9 mouse cellular contexts compared by ENCODE assay signal in the genomic region with DNA sequence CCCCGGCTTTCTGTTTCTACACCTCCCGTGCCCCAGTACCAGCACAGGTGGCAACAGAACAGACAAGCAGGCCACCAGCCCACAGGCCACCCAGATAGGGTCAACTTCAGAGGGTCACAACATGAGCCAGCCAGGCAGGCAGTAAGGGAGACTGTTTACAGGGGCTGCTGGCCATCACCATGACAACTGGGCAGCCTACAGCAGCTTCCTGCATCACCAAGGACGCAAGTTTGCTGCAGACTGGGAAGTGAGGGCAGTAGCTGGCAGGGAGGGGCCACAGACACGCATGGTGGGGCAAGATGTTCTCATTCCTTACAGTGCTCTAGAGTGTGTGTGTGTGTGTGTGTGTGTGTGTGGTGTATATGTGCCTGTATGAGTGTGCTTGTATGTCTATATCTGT. TPM values are rescaled to one million over a fixed set of nuclear protein-coding genes. Genes with fewer than 3 reads are reported as not detected.
DNase-seq lines count a peak whose midpoint lies in the region; ATAC-seq lines count a peak whose summit lies in the region.
"Had no signal": no experiment of that assay in that cellular context is flagged by ENCODE, and none has a peak within 500 bp of the region (broad histone marks: within the 10 kb centered on the region; RNA-seq: fewer than 3 reads in every experiment).

No protein-coding gene starts in this region.

- H3K4me2 ChIP-seq in limb, embryonic 12.5 days = no peak overlapping the region

- DNase-seq in kidney, postnatal 14 days = peak; percentile 37
- DNase-seq in kidney, adult 8-10 months = no peak
- DNase-seq in embryo, embryonic 11 days = peak; percentile 63
- DNase-seq in retina, embryonic 14.5 days (ENCODE audit: low spot score) = peak; percentile 69
- DNase-seq in cerebellum, postnatal 10 days = no peak
- DNase-seq in liver = no peak
- DNase-seq in ovary, postnatal 36 days (ENCODE audit: low spot score) = no peak

- ATAC-seq in limb, embryonic 12.5 days (ENCODE audit: insufficient number of reproducible peaks, insufficient read depth, low FRiP score, low TSS enrichment, low read depth) = 0 out of 2 replicates have a peak, but pooled peaks have one; percentile 58

- H3K36me3 ChIP-seq in limb, embryonic 12.5 days = no peaks in the 10 kb centered on the region

- H3K9ac ChIP-seq in limb, embryonic 12.5 days (replicated peaks) = 0 out of 2 replicates have a peak overlapping the region, but pooled peaks have one; percentile 6

- H3K4me3 ChIP-seq in limb, embryonic 12.5 days (replicated peaks) = no peak overlapping the region
- H3K4me3 ChIP-seq: heart, adult 2 months had no signal

- no peaks in the 10 kb centered on the region for H3K9me3 ChIP-seq in limb, embryonic 12.5 days

- H3K4me1 ChIP-seq in limb, embryonic 12.5 days (replicated peaks) = peaks cover 16% of the 10 kb centered on the region

- WGBS in limb, embryonic 12.5 days = 31% methylated on average over 4 of the region's 4 CpGs

- no peak overlapping the region for H3K27ac ChIP-seq in limb, embryonic 12.5 days
- H3K27ac ChIP-seq: heart, adult 2 months had no signal

- H3K27me3 ChIP-seq in limb, embryonic 12.5 days = peaks cover 10% of the 10 kb centered on the region; the same call in 1 of the 2 replicates

RNA-seq across cellular contexts. Expression of gene Znfx1, which starts 18.8 kb away (rescaled TPM):
- 6.7 and 8.4 TPM in 2 replicates for polyA plus RNA-seq in limb, embryonic 12.5 days (2016; fragmentation: Nextera tagmentation; extraction: Ambion mirVana)

Comparison
In these comparisons a context has a peak if more than half of its experiments do, and no peak if none do; other contexts are left out.
1. DNase-seq: peak in kidney, postnatal 14 days (single experiment), embryo, embryonic 11 days (single experiment) and retina, embryonic 14.5 days (single experiment); none in kidney, adult 8-10 months (0 of 2), cerebellum, postnatal 10 days (0 of 2), liver (single experiment) and ovary, postnatal 36 days (single experiment).